Mouse (Mus musculus): ENCODE measurements around the gene Slc25a14. TPM values are rescaled to one million over a fixed set of nuclear protein-coding genes. Genes with fewer than 3 reads are reported as not detected.

Gene Slc25a14
- 12.6 TPM for polyA plus RNA-seq (2017; shearing (Covaris generic))

GRCm38 (mm10) chrX:48623379-48624053 is at the start of gene Slc25a14:
TSS of gene Slc25a14 (plus strand) at chrX:48623413.

GRCm38 (mm10) chrX:48594099-48594760 is 29.0 kb upstream of the Slc25a14 start, which contains the start of gene Zfp280c:
TSS of gene Zfp280c (minus strand) at chrX:48594504.

DNA sequence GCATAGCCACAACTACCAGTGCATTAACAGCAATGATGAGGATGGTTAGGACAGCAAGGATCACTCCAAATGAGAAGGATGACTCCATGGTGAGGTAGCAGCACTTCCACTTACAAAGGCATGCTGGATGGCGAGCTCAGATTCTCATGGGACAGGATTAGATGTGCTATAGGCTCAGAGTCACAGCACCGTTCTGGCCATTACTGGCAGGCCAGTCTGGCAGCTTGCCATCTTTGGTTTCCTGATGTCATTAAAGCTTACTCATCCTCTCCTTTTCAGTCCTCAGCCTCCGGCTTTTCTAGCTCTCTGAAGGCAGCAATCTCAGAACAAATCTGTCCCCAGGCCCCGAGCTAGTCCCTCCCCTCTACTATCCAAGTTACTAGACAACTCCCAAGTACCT is 51.0 kb downstream of the Slc25a14 start, which contains the start of gene Gpr119:
Gene Gpr119 (minus strand): TSS at position 308 of the 400 bp plus-strand sequence.

GRCm38 (mm10) chrX:48694864-48695371 is 71.7 kb downstream of the Slc25a14 start, which contains the start of gene Rbmx2:
TSS of gene Rbmx2 (plus strand) at chrX:48695004.

Other genes starting within 250 kb of the Slc25a14 start
- 22.2 TPM for gene Elf4, start 160.3 kb upstream of the Slc25a14 start, polyA plus RNA-seq (2017; shearing (Covaris generic))
- gene Aifm1, start 109.8 kb upstream of the Slc25a14 start, polyA plus RNA-seq (2017; shearing (Covaris generic)), result 56.1 TPM
- 1.2 TPM for gene Rab33a, start 104.1 kb upstream of the Slc25a14 start, polyA plus RNA-seq (2017; shearing (Covaris generic))
- gene Zfp280c, start 28.9 kb upstream of the Slc25a14 start, polyA plus RNA-seq (2017; shearing (Covaris generic)), result 17.2 TPM
- gene Gpr119, start 51.1 kb downstream of the Slc25a14 start, polyA plus RNA-seq (2017; shearing (Covaris generic)), result not detected
- 24.5 TPM for gene Rbmx2, start 71.6 kb downstream of the Slc25a14 start, polyA plus RNA-seq (2017; shearing (Covaris generic))